Mouse (Mus musculus): ENCODE results near the gene Mipep. TPM values are rescaled to one million over a fixed set of nuclear protein-coding genes. Genes with fewer than 3 reads are reported as not detected.

Mipep gene
- 10 to 100 TPM; 41.4 to 44.4 TPM for total RNA-seq (2021)
- polyA plus RNA-seq (2012; rRNA removed) = 20.0 and 28.9 TPM in 2 replicates
- long read RNA-seq, transcript Mipep-201 (19 exons, 3,015 nt) = major isoform, 58 of 72 reads
- long read RNA-seq, partial matches to known transcripts = 7 of 72 reads
- long read RNA-seq, other reads (novel, unspliced or antisense) = 7 of 72 reads

GRCm38 (mm10) chr14:60784427-60785315 lies at the start of gene Mipep:
Mipep (plus strand) TSS chr14:60784573.
- DNase-seq = peak; percentile 90

GRCm38 (mm10) chr14:60735206-60735605 lies 49.2 kb upstream of the Mipep start:
- DNase-seq = no peak

- no peak for DNase-seq
Measured at GRCm38 (mm10) chr14:60735848-60736547, 48.4 kb upstream of the Mipep start.

GRCm38 (mm10) chr14:60736591-60737192 lies 47.7 kb upstream of the Mipep start:
- peak; percentile 57 for DNase-seq

- DNase-seq = no peak
Measured at GRCm38 (mm10) chr14:60737202-60737611, 47.2 kb upstream of the Mipep start.

- DNase-seq = no peak
Measured at GRCm38 (mm10) chr14:60738434-60738938, 45.9 kb upstream of the Mipep start.

- no peak for DNase-seq
Measured at GRCm38 (mm10) chr14:60739155-60739554, 45.2 kb upstream of the Mipep start.

GRCm38 (mm10) chr14:60739616-60740015 lies 44.8 kb upstream of the Mipep start:
- DNase-seq = no peak

- no peak for DNase-seq
Measured at GRCm38 (mm10) chr14:60740507-60740906, 43.9 kb upstream of the Mipep start.

GRCm38 (mm10) chr14:60741033-60741432 lies 43.3 kb upstream of the Mipep start:
- DNase-seq = no peak

- peak; percentile 80 for DNase-seq
Measured at GRCm38 (mm10) chr14:60741490-60741981, 42.8 kb upstream of the Mipep start.

- DNase-seq = no peak
Measured at GRCm38 (mm10) chr14:60743681-60744080, 40.7 kb upstream of the Mipep start.

GRCm38 (mm10) chr14:60745201-60745600 lies 39.2 kb upstream of the Mipep start:
- no peak for DNase-seq

- DNase-seq = no peak
Measured at GRCm38 (mm10) chr14:60746141-60746540, 38.2 kb upstream of the Mipep start.

GRCm38 (mm10) chr14:60747154-60747870 lies 37.1 kb upstream of the Mipep start:
- no peak for DNase-seq

GRCm38 (mm10) chr14:60749880-60750279 lies 34.5 kb upstream of the Mipep start:
- DNase-seq = no peak

- no peak for DNase-seq
Measured at GRCm38 (mm10) chr14:60751581-60751980, 32.8 kb upstream of the Mipep start.

- DNase-seq = peak; percentile 85
Measured at GRCm38 (mm10) chr14:60752892-60753800, 31.2 kb upstream of the Mipep start.

GRCm38 (mm10) chr14:60753801-60754126 lies 30.6 kb upstream of the Mipep start:
- DNase-seq = no peak

- no peak for DNase-seq
Measured at GRCm38 (mm10) chr14:60754656-60755055, 29.7 kb upstream of the Mipep start.

All from adrenal gland, adult 2 months (tissue).